Mouse (Mus musculus) T-cell, adult 2 months (primary cell): ENCODE data around the gene Synrg.
A peak's percentile ranks its signal among the peaks of the same experiment; 100 is the strongest.

Source experiments
- DNase-seq: peaks from one replicate; pipeline ENCODE4 v3.0.0; 2022; ENCODE audit warnings: low spot score

Synrg gene

GRCm38 (mm10) chr11:83991701-83992100 lies 27.5 kb downstream of the Synrg start:
- DNase-seq: no peak

GRCm38 (mm10) chr11:83993428-83993827 lies 29.2 kb downstream of the Synrg start:
- no peak for DNase-seq

GRCm38 (mm10) chr11:83994481-83994880 lies 30.3 kb downstream of the Synrg start:
- no peak for DNase-seq

GRCm38 (mm10) chr11:83995535-83995950 lies 31.3 kb downstream of the Synrg start:
- no peak for DNase-seq

GRCm38 (mm10) chr11:83997171-83997868 lies 33.1 kb downstream of the Synrg start:
- DNase-seq: no peak

DNA sequence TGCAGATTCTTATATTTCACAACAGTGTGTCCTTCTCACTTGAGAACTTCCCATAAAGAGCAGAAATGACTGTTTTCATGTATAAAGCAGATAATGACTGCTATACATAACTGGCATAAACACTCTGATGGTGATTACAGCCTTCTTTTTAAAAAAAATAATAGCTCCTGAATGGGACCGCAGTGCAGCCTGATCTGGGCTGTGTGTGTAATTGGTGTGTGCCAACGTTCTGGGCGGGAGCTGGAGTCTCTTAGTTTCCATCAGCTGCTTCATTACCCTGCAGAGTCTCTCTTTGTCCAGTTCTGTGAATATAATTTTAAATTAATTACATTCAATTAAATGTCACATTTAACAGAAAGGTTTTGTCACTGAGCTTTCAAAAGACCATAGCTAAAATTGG lies 34.8 kb downstream of the Synrg start:
- no peak for DNase-seq

DNA sequence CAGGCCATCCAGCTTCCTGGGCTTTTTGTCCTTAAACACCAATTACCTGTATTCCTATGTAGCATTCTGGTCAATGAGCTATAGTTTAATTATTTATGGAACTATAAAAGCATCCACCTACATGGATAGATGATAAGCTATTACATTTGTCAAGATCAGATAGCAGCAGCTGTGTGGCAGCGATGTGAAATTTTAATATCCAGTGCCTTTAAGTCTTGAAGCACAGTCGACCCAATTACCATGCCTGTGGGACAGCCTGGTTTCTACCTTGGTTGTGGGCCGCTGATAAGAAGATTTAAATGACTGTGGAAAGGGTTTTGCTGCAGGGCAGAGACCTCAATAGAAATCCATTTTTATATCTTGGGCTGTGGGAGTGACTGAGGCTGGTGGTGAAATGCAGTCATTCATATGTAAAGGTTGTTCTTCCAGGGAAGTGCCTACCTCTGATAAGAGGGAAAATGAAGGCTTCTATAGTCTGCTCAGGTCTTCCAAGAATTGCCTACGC lies 35.2 kb downstream of the Synrg start:
- no peak for DNase-seq

GRCm38 (mm10) chr11:84001257-84001656 lies 37.0 kb downstream of the Synrg start:
- no peak for DNase-seq

- no peak for DNase-seq
Measured at GRCm38 (mm10) chr11:84003986-84004385, 39.8 kb downstream of the Synrg start.

GRCm38 (mm10) chr11:84009001-84009400 lies 44.8 kb downstream of the Synrg start:
- DNase-seq: no peak

DNA sequence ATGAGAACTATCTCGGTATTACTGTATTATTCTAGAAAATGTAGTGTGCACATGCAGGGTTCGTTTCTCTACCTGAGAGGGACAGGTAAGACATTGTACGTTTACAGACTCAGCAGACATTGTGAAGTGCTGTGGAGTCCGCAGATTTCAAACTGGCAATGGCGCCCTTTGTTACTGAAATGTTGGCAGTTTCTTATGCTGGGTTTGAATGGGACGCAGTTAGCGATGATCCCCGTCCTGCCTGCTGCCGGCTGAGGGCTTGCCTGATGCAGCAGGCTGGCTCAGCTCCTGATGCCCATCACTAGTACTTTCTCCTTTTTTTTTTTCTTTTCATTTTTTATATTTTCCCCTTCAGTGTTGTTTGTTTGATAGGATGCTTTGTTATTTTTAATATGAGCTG lies 46.2 kb downstream of the Synrg start:
- no peak for DNase-seq

DNA sequence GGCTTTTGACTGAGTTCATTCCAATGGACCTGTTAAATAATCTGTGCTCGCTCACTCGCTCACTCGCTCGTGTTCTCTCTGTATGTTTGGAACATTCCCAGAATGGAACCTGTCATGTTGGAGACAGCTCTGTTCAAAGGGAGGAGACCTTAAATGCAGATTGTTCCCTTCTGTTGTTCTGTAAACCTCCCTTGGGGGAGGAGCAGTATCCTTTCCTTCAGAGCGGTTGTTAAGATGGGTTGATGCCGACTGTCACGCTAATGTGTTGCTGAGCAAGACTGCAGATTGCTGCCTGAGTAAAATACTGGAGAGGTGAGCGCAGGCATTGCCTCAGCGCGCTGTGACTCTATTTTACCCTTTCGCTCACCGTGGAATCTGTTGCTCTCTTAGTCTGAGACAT lies 46.8 kb downstream of the Synrg start:
- no peak for DNase-seq

GRCm38 (mm10) chr11:84011576-84011975 lies 47.3 kb downstream of the Synrg start:
- no peak for DNase-seq

GRCm38 (mm10) chr11:84013105-84013504 lies 48.9 kb downstream of the Synrg start:
- no peak for DNase-seq

DNA sequence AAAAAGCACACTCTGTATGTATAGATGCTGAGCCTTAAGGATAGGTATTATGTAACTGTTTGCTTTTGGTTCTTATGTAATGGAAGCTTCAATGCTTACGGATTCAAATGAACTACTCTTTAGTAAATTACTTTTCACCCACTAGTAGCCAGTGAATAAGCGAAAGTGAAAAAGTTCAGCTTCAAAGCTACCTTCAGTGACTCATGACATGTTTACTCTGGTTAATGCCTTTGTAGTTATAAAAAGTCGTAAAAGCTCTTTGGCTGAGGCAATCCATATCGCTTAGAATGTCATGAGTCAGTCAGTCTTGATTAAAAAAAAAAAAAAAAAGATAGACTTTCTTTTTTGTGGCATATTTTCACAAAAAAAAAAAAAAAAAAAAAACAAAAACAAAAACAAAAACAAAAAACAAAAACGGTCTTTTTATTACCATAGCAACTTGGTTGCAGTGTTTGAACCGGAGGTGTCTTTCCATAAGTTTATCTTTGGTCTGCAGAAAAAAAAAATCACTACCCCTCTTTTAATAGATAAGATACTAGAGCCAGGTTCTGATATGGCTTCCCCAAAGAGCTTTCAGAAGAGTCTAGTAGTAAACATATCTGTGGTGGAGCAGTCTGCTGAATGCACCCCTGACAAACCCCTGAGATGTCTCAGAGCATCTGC lies 52.0 kb downstream of the Synrg start:
- DNase-seq: peak; percentile 3

GRCm38 (mm10) chr11:84016810-84017508 lies 52.7 kb downstream of the Synrg start:
- DNase-seq: no peak

DNA sequence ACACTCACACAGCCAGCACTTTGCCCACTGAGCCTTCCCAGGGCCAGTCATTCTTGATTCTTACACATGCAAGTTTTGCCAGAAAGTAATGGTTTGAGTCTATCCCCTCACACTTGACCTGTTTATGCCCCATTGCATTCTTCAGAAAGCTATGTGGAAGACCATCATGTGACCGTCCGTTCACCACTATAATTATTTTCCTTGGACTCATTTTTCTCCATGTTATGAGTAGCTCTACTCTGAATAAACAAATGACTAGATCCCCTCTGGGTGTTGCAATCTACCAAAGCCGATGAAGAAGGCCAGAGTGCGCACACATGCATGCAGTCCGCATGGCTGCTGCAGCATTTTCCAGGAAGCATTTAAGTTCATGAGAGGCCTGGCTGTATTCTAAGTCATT lies 63.0 kb downstream of the Synrg start:
- DNase-seq: no peak

GRCm38 (mm10) chr11:84028271-84029028 lies 64.2 kb downstream of the Synrg start:
- no peak for DNase-seq

- peak; percentile 16 for DNase-seq
Measured at GRCm38 (mm10) chr11:84031971-84032370, 67.7 kb downstream of the Synrg start.

DNA sequence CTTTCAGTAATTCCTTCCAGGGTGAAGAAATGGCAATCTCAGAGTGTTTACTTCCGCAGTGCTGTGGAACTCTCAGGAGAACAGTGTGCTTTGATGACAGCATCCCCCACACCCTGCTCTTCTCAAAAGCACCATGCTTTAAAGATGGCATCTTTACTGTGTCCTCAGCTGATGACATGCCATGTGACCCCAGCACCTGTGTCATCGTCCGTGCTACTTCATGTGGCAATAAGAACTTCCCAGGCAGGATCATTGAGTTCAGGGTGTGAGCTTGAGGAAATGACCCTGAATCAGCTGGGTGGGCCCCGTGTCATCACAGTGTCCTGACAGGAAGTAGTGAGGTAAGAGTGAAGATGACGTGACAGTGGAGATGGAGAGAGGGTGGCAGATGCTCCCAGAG lies 68.3 kb downstream of the Synrg start:
- no peak for DNase-seq

GRCm38 (mm10) chr11:84033671-84034070 lies 69.4 kb downstream of the Synrg start:
- no peak for DNase-seq

DNA sequence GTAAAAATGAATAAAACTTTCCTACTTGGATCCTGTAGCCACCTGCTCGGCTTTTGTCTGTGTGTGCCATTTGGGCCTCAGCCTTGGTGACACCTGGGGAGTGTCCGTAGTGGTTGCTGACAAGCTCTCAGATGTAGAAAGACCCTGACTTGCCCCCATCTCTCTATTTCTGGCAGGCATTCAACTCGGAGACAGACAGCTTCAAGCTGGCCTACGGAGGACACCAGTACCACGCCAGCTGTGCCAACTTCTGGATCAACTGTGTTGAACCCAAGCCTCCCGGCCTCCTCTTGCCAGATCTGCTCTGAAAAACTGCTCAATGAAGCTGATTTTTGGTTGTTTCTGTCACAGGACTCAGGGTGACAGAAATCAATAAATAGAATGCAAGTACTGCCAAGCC lies 76.4 kb downstream of the Synrg start:
- no peak for DNase-seq
